Mouse (Mus musculus): Measurements from ENCODE around the gene Zfp638. TPM values are rescaled to one million over a fixed set of nuclear protein-coding genes. Genes with fewer than 3 reads are reported as not detected.
"Not testable (repeated sequence)": the region's sequence is repeated elsewhere in the genome, so short reads cannot be mapped to it uniquely, and the experiment has no call there.

Gene Zfp638
- polyA plus RNA-seq, 1 experiment from 2014 or later = 59.5 TPM

DNA sequence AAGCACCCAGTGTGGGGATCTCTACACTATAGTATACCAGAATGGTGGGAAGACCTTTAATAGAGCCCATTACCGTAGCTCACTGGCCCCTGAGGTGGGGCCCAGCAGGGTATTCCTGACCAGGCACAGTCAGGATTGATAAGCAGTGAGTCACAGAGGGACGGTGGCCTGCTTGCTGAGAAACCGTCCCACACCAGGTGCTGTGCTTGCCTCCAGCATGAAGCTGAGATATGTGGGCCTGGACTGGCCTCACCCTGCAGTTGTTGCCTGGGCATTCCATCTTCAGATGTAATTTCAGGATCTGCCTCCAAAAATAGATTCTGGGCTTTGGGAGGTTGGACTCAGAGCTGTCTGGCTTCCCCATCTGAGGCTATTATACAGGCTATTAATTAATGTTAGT is 155.1 kb downstream of the Zfp638 start:
- no peak overlapping the region for H3K9ac ChIP-seq (ENCODE audit: low read depth, low read length)
- H3K36me3 ChIP-seq (ENCODE audit: control insufficient read depth, insufficient read depth, low read length) = no peaks in the 10 kb centered on the region
- ATAC-seq (replicated peaks; ENCODE audit: insufficient number of reproducible peaks, low FRiP score, low TSS enrichment) = no peak
- peaks cover 36% of the 10 kb centered on the region for H3K4me1 ChIP-seq (ENCODE audit: control insufficient read depth, insufficient read depth, low read length)
- WGBS (ENCODE audit: insufficient replicate concordance) = 15% methylated on average over 3 of the region's 3 CpGs
- no peaks in the 10 kb centered on the region for H3K27me3 ChIP-seq (ENCODE audit: control insufficient read depth, insufficient read depth, low read length)
- no peak overlapping the region for H3K27ac ChIP-seq (ENCODE audit: low read depth, low read length)
- no peaks in the 10 kb centered on the region for H3K9me3 ChIP-seq (replicated peaks; ENCODE audit: control insufficient read depth, low read length)
- no peak overlapping the region for H3K4me3 ChIP-seq (ENCODE audit: low read depth, low read length)
- peak overlapping the region; percentile 32; the same call in 1 of the 2 replicates for H3K4me2 ChIP-seq

DNA sequence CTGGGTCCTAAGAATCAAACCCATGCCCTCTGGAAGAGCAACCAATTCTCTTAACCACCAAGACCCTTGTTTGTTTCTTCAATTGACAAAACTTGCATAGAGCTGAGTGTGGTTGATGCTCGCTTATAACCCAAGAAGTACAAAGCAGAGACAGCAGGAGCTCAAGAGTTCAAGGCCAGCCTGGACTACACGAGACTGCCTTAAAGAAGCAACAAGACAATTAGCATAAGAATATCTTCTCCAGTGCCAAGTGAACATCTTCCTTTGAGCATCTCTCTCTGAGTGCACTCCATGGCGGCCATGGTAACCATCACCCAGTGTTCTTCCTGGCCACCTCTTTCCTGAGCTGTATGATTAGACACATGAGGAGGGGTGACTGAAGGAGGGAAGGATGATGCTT is 158.7 kb downstream of the Zfp638 start:
- peaks cover 18% of the 10 kb centered on the region for H3K4me1 ChIP-seq (ENCODE audit: control insufficient read depth, insufficient read depth, low read length)
- H3K27me3 ChIP-seq (ENCODE audit: control insufficient read depth, insufficient read depth, low read length) = no peaks in the 10 kb centered on the region
- ATAC-seq (replicated peaks; ENCODE audit: insufficient number of reproducible peaks, low FRiP score, low TSS enrichment) = no peak
- H3K36me3 ChIP-seq (ENCODE audit: control insufficient read depth, insufficient read depth, low read length) = no peaks in the 10 kb centered on the region
- no peak overlapping the region for H3K4me2 ChIP-seq
- no peaks in the 10 kb centered on the region for H3K9me3 ChIP-seq (replicated peaks; ENCODE audit: control insufficient read depth, low read length)
- no peak overlapping the region for H3K27ac ChIP-seq (ENCODE audit: low read depth, low read length)
- no peak overlapping the region for H3K4me3 ChIP-seq (ENCODE audit: low read depth, low read length)
- no peak overlapping the region for H3K9ac ChIP-seq (ENCODE audit: low read depth, low read length)
- 81% methylated on average over 3 of the region's 3 CpGs for WGBS (ENCODE audit: insufficient replicate concordance)

DNA sequence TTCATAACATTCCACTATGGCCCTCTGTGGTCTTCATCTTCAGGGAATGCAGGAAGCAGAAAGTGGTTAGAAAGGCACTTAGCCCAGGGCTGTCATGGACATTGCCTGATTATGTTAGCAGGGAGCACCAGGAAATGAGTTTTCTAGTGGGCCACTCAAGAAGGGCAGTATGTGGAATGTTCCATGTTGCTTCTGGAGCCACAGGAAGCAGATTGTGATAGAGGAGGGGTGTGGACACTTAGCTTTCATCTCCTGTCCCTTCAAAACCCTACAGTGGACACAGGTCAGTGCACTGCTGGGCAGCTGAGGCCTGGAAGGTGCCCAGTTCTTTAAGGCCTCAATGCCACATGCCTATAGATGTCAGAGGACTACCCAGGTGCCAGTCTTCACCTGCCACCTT is 161.9 kb downstream of the Zfp638 start:
- no peak overlapping the region for H3K4me3 ChIP-seq (ENCODE audit: low read depth, low read length)
- H3K27me3 ChIP-seq (ENCODE audit: control insufficient read depth, insufficient read depth, low read length) = no peaks in the 10 kb centered on the region
- no peaks in the 10 kb centered on the region for H3K9me3 ChIP-seq (replicated peaks; ENCODE audit: control insufficient read depth, low read length)
- H3K4me2 ChIP-seq = no peak overlapping the region
- H3K9ac ChIP-seq (ENCODE audit: low read depth, low read length) = no peak overlapping the region
- H3K4me1 ChIP-seq (ENCODE audit: control insufficient read depth, insufficient read depth, low read length) = no peaks in the 10 kb centered on the region
- no peak overlapping the region for H3K27ac ChIP-seq (ENCODE audit: low read depth, low read length)
- no peak for ATAC-seq (replicated peaks; ENCODE audit: insufficient number of reproducible peaks, low FRiP score, low TSS enrichment)
- H3K36me3 ChIP-seq (ENCODE audit: control insufficient read depth, insufficient read depth, low read length) = no peaks in the 10 kb centered on the region

DNA sequence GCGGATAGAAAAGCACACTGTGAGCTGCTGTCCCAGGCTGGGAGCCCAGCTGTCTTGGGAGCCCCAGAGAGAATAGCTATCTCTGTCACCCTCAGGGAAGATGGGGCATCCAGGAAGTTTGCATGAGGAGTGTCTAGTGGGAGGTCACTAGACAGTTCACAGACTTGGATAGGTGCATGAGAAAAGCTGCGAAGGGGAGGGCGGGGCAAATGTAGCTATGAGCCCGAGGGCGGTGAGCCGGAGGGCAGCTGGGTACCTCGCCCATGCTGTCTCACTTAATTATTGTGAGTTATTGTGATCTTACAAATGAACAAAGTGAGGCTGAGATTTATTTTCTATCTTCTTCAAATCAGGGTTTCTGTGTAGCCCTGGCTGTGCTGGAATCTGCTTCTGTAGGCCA is 162.9 kb downstream of the Zfp638 start:
- H3K9me3 ChIP-seq (replicated peaks; ENCODE audit: control insufficient read depth, low read length) = no peaks in the 10 kb centered on the region
- H3K4me3 ChIP-seq (ENCODE audit: low read depth, low read length) = no peak overlapping the region
- no peaks in the 10 kb centered on the region for H3K36me3 ChIP-seq (ENCODE audit: control insufficient read depth, insufficient read depth, low read length)
- no peak overlapping the region for H3K4me2 ChIP-seq
- 88% methylated on average over 7 of the region's 7 CpGs for WGBS (ENCODE audit: insufficient replicate concordance)
- no peaks in the 10 kb centered on the region for H3K4me1 ChIP-seq (ENCODE audit: control insufficient read depth, insufficient read depth, low read length)
- no peak overlapping the region for H3K9ac ChIP-seq (ENCODE audit: low read depth, low read length)
- H3K27ac ChIP-seq (ENCODE audit: low read depth, low read length) = no peak overlapping the region
- no peak for ATAC-seq (replicated peaks; ENCODE audit: insufficient number of reproducible peaks, low FRiP score, low TSS enrichment)
- H3K27me3 ChIP-seq (ENCODE audit: control insufficient read depth, insufficient read depth, low read length) = no peaks in the 10 kb centered on the region

DNA sequence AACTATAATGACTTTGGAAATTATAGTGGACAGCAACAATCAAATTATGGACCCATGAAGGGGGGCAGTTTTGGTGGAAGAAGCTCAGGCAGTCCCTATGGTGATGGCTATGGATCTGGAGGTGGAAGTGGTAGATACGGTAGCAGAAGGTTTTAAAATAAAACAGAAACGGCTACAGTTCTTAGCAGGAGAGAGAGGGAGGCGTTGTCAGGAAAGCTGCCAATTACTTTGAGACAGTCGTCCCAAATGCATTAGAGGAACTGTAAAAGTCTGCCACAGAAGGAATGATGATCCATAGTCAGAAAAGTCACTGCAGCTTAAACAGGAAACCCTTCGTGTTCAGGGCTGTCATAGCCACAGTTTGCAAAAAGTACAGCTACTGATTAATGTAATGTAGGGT is 165.6 kb downstream of the Zfp638 start:
- not testable (repeated sequence) for H3K9me3 ChIP-seq (replicated peaks; ENCODE audit: control insufficient read depth, low read length); H3K27me3 ChIP-seq (ENCODE audit: control insufficient read depth, insufficient read depth, low read length); H3K4me2 ChIP-seq; ATAC-seq (replicated peaks; ENCODE audit: insufficient number of reproducible peaks, low FRiP score, low TSS enrichment); H3K36me3 ChIP-seq (ENCODE audit: control insufficient read depth, insufficient read depth, low read length); H3K9ac ChIP-seq (ENCODE audit: low read depth, low read length); H3K4me3 ChIP-seq (ENCODE audit: low read depth, low read length); H3K27ac ChIP-seq (ENCODE audit: low read depth, low read length); H3K4me1 ChIP-seq (ENCODE audit: control insufficient read depth, insufficient read depth, low read length)
- 59% methylated on average over 5 of the region's 5 CpGs for WGBS (ENCODE audit: insufficient replicate concordance)

Other genes with a start within 250 kb of the Zfp638 start
- gene Clec4f, start 210.9 kb upstream of the Zfp638 start, polyA plus RNA-seq (2014; fragmentation: Nextera tagmentation; extraction: Ambion mirVana) = 0.19 TPM in 1 of 2 replicates, not detected in the other
- not detected in 2 replicates for gene Cd207, start 189.3 kb upstream of the Zfp638 start, polyA plus RNA-seq (2014; fragmentation: Nextera tagmentation; extraction: Ambion mirVana)
- not detected in 2 replicates for gene Vax2, start 155.8 kb upstream of the Zfp638 start, polyA plus RNA-seq (2014; fragmentation: Nextera tagmentation; extraction: Ambion mirVana)
- gene Atp6v1b1, start 124.1 kb upstream of the Zfp638 start, polyA plus RNA-seq (2014; fragmentation: Nextera tagmentation; extraction: Ambion mirVana) = not detected in 2 replicates
- not detected in 2 replicates for gene Ankrd53, start 104.5 kb upstream of the Zfp638 start, polyA plus RNA-seq (2014; fragmentation: Nextera tagmentation; extraction: Ambion mirVana)
- 56.0 and 69.0 TPM in 2 replicates for gene Tex261, start 91.3 kb upstream of the Zfp638 start, polyA plus RNA-seq (2014; fragmentation: Nextera tagmentation; extraction: Ambion mirVana)
- gene Nagk, start 72.1 kb upstream of the Zfp638 start, polyA plus RNA-seq (2014; fragmentation: Nextera tagmentation; extraction: Ambion mirVana) = 46.3 and 50.3 TPM in 2 replicates
- 16.2 and 16.9 TPM in 2 replicates for gene Paip2b, start 35.4 kb upstream of the Zfp638 start, polyA plus RNA-seq (2014; fragmentation: Nextera tagmentation; extraction: Ambion mirVana)
- gene Dysf, start 141.5 kb downstream of the Zfp638 start, polyA plus RNA-seq (2014; fragmentation: Nextera tagmentation; extraction: Ambion mirVana) = 11.6 and 16.2 TPM in 2 replicates

Data from heart, embryonic 11.5 days (tissue).